Mouse (Mus musculus) subcutaneous adipose tissue, adult 2 months (tissue): ENCODE measurements around the gene Pdcd2. TPM values are rescaled to one million over a fixed set of nuclear protein-coding genes. Genes with fewer than 3 reads are reported as not detected.

Experiments used
- polyA plus RNA-seq: library from polyadenylated mRNA; depleted of rRNA; stranded (reverse); fragments of >200 nt; gene quantifications from 2 replicates; pipeline ENCODE4 v1.2.3, GENCODE M21; 2012; ENCODE audit warnings: low replicate concordance; rRNA removed

Pdcd2 gene
- 13.0 and 22.7 TPM in 2 replicates for polyA plus RNA-seq

GRCm38 (mm10) chr17:15526986-15527810 is at the start of gene Pdcd2:
Gene Pdcd2, minus strand, starts transcription at chr17:15527301.

GRCm38 (mm10) chr17:15564014-15564927 is 37.2 kb upstream of the Pdcd2 start, which contains the start of gene Prdm9:
Gene Prdm9, minus strand, starts transcription at chr17:15564354.

GRCm38 (mm10) chr17:15499656-15500394 is 27.3 kb downstream of the Pdcd2 start, which contains the start of the genes Psmb1 and Tbp:
Gene Psmb1, minus strand, starts transcription at chr17:15499751.
Gene Tbp, plus strand, starts transcription at chr17:15499888.

Other genes with a start within 250 kb of the Pdcd2 start
- gene Dll1, start 150.4 kb downstream of the Pdcd2 start, polyA plus RNA-seq = 9.9 and 21.3 TPM in 2 replicates
- 11.5 and 16.9 TPM in 2 replicates for gene Fam120b, start 131.1 kb downstream of the Pdcd2 start, polyA plus RNA-seq
- gene Psmb1, start 27.6 kb downstream of the Pdcd2 start, polyA plus RNA-seq = 131 and 169 TPM in 2 replicates
- 24.0 and 43.0 TPM in 2 replicates for gene Tbp, start 27.4 kb downstream of the Pdcd2 start, polyA plus RNA-seq
- gene Prdm9, start 37.1 kb upstream of the Pdcd2 start, polyA plus RNA-seq = 2.1 and 4.1 TPM in 2 replicates
- gene Chd1, start 177.7 kb upstream of the Pdcd2 start, polyA plus RNA-seq = 2.2 and 5.8 TPM in 2 replicates